Mouse (Mus musculus): ENCODE results near the gene Ntrk2. TPM values are rescaled to one million over a fixed set of nuclear protein-coding genes. Genes with fewer than 3 reads are reported as not detected.
A peak's percentile ranks its signal among the peaks of the same experiment; 100 is the strongest.

Gene Ntrk2
- polyA plus RNA-seq, 1 experiment from 2014 or later: 146 TPM

DNA sequence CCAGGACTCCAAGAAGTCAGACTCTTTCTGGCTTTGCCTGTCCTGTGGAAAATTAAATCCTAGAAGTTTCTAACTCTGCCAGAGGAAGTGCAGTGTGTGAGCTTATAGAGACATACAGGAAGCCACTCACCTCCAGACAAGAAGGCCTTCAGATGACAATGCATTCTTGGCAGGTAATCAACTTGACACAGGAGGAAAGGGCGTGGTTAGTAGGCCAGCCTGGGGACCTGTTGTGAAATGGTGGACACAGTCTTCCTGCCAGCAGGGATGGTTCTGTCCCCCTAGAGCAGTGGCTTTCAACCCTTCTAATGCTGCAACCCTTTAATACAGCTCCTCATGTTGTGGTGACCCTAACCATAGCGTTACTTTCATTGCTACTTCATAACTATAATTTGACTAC, 191.4 kb downstream of the Ntrk2 start:
- Histone ChIP-seq H3K4me1 (ENCODE audit: control insufficient read depth, insufficient read depth, low read depth, low read length) (peaks cover 4% of the 10 kb centered on the region; the same call in 1 of the 2 replicates), H3K9ac (ENCODE audit: low read depth, low read length) (no peak overlapping the region), H3K4me3 (ENCODE audit: low read length) (no peak overlapping the region), H3K36me3 (ENCODE audit: control insufficient read depth, insufficient read depth, low read length) (no peaks in the 10 kb centered on the region), H3K4me2 (ENCODE audit: low read length) (no peak overlapping the region), H3K9me3 (ENCODE audit: control insufficient read depth, low read length) (no peaks in the 10 kb centered on the region), H3K27ac (ENCODE audit: low read depth, low read length) (no peak overlapping the region), H3K27me3 (replicated peaks; ENCODE audit: control insufficient read depth, insufficient read depth, low read length) (no peaks in the 10 kb centered on the region)
- WGBS: 95% methylated on average over 2 of the region's 2 CpGs
- ATAC-seq: no peak

DNA sequence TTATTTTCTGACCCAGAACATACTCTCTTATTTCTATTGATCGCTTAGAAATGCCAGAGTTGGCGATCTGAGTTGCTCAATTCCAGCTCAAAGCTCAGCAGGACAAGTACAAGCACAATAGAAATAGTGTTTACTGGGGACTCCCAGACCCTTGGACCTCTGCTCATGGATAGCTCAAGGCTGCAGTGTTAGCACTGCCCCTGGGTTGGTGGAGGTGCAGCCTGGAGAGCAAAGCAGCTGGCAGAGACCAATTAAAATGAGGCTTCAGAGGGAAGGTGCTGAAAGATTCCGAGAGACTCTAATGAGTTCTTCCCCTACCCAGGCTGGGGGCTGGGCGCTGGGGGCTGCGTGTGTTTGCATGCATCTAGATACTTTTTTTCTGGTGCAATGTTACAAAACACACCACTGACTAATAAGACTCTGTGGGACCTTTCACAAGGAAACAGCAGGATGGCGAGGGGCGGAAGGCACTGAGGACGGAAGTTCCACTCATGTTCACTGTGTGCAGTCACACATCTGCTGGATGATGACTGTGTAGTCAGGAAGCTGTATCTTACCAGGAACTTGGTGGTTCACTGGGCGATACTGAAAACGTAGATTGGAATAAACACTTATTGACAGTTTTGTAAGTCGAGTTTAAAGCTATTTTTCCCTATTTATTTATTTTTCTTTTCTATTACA, 193.1 kb downstream of the Ntrk2 start:
- H3K9me3 ChIP-seq (ENCODE audit: control insufficient read depth, low read length): no peaks in the 10 kb centered on the region
- H3K9ac ChIP-seq (ENCODE audit: low read depth, low read length): no peak overlapping the region
- no peak overlapping the region for H3K27ac ChIP-seq (ENCODE audit: low read depth, low read length)
- WGBS: 51% methylated on average over 11 of the region's 11 CpGs
- 0 out of 2 replicates have a peak, but pooled peaks have one; percentile 44 for ATAC-seq
- peaks cover 4% of the 10 kb centered on the region; the same call in 1 of the 2 replicates for H3K4me1 ChIP-seq (ENCODE audit: control insufficient read depth, insufficient read depth, low read depth, low read length)
- no peak overlapping the region for H3K4me2 ChIP-seq (ENCODE audit: low read length)
- no peaks in the 10 kb centered on the region for H3K36me3 ChIP-seq (ENCODE audit: control insufficient read depth, insufficient read depth, low read length)
- H3K27me3 ChIP-seq (replicated peaks; ENCODE audit: control insufficient read depth, insufficient read depth, low read length): no peaks in the 10 kb centered on the region
- H3K4me3 ChIP-seq (ENCODE audit: low read length): no peak overlapping the region

DNA sequence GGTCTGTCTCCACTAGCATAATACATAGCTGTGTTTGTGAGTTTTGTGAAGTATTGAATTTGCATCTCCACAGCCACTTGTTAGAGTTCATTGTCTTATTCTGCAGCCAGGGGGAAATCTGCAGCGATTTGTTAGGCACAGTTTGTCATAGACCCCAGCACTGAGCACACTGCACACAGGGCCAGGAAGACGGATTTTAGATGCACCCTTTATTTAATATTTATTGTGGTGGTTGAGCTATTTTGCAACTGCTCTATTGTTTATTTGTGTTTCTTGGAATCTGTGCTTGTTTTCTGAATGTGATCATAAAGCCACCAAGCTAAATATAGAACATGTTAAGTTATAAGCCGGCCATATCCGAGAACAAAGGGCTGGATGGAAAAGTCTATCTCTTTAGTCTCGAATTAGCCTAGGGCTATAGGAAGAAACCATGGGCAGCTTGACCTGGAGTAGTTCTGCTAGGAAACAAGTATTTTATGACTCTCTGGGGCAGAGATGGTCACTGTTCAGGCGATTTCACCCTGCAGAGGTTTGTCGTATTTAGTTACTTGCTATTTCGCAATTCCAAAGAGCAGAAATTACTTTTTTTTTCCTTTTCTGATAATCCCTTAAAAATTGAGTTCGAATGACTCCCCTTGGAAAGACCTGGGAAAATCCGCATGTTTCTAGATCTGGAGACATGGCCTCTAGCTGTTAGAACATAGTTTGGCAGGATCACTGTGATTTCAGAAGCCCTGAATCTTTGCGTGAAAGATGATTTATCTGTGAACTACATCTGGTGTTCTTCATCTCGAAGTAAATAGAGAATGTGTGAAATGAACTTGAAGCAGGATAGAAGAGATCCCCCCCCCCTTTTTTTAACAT, 196.8 kb downstream of the Ntrk2 start:
- Histone ChIP-seq H3K9ac (ENCODE audit: low read depth, low read length) (no peak overlapping the region), H3K4me1 (ENCODE audit: control insufficient read depth, insufficient read depth, low read depth, low read length) (peaks cover 4% of the 10 kb centered on the region; the same call in 1 of the 2 replicates), H3K4me2 (ENCODE audit: low read length) (no peak overlapping the region), H3K36me3 (ENCODE audit: control insufficient read depth, insufficient read depth, low read length) (no peaks in the 10 kb centered on the region), H3K9me3 (ENCODE audit: control insufficient read depth, low read length) (no peaks in the 10 kb centered on the region), H3K27me3 (replicated peaks; ENCODE audit: control insufficient read depth, insufficient read depth, low read length) (no peaks in the 10 kb centered on the region), H3K4me3 (ENCODE audit: low read length) (no peak overlapping the region), H3K27ac (ENCODE audit: low read depth, low read length) (peak overlapping the region; percentile 41)
- 67% methylated on average over 12 of the region's 12 CpGs for WGBS
- ATAC-seq: no peak

DNA sequence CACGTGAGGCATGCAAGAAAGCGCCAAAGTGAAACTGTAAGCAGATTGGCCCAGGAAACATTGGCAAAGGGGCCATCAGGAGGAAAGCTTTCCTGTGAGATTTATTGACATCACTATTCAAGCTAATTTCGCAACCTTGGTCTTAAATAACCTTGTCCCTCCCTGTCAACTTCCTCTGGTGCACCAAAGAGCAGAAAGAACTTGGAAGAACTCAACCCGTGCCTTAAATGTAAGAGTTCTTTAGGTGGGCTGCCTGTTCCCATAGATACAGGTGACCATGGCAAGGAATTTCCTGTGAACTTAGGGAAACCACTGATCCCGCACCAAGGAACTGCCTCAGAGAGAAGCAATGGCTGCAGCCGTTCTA, 197.4 kb downstream of the Ntrk2 start:
- Histone ChIP-seq H3K4me1 (ENCODE audit: control insufficient read depth, insufficient read depth, low read depth, low read length) (peaks cover 4% of the 10 kb centered on the region; the same call in 1 of the 2 replicates), H3K9ac (ENCODE audit: low read depth, low read length) (no peak overlapping the region), H3K36me3 (ENCODE audit: control insufficient read depth, insufficient read depth, low read length) (no peaks in the 10 kb centered on the region), H3K27me3 (replicated peaks; ENCODE audit: control insufficient read depth, insufficient read depth, low read length) (no peaks in the 10 kb centered on the region), H3K4me2 (ENCODE audit: low read length) (no peak overlapping the region), H3K4me3 (ENCODE audit: low read length) (no peak overlapping the region), H3K27ac (ENCODE audit: low read depth, low read length) (no peak overlapping the region; the same call in 1 of the 2 replicates), H3K9me3 (ENCODE audit: control insufficient read depth, low read length) (no peaks in the 10 kb centered on the region)
- 47% methylated on average over 6 of the region's 6 CpGs for WGBS
- ATAC-seq: no peak

DNA sequence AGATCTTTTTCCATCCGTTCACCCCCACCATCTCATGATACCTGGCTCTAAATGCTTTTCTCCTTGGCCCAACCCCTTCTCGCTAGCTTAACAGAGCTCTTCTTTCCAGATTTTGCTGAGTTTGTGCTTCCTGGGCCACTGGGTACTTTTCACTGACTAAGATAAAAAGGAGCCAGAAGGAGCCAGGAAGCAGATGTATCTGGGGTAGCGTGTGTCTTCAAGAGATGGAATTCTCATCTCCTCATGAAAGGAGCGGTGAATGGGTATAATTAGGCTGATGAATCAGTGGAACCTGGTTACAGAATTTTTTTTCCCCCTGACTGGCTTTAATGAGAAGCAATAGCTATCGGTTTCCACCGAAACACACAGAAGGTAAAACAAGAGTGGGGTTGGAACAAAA, 198.2 kb downstream of the Ntrk2 start:
- Histone ChIP-seq H3K27me3 (replicated peaks; ENCODE audit: control insufficient read depth, insufficient read depth, low read length) (no peaks in the 10 kb centered on the region), H3K4me2 (ENCODE audit: low read length) (no peak overlapping the region), H3K9me3 (ENCODE audit: control insufficient read depth, low read length) (no peaks in the 10 kb centered on the region), H3K9ac (ENCODE audit: low read depth, low read length) (no peak overlapping the region), H3K4me3 (ENCODE audit: low read length) (no peak overlapping the region), H3K4me1 (ENCODE audit: control insufficient read depth, insufficient read depth, low read depth, low read length) (no peaks in the 10 kb centered on the region; the same call in 1 of the 2 replicates), H3K36me3 (ENCODE audit: control insufficient read depth, insufficient read depth, low read length) (no peaks in the 10 kb centered on the region), H3K27ac (ENCODE audit: low read depth, low read length) (no peak overlapping the region)
- WGBS: 45% methylated on average over 6 of the region's 6 CpGs
- no peak for ATAC-seq

DNA sequence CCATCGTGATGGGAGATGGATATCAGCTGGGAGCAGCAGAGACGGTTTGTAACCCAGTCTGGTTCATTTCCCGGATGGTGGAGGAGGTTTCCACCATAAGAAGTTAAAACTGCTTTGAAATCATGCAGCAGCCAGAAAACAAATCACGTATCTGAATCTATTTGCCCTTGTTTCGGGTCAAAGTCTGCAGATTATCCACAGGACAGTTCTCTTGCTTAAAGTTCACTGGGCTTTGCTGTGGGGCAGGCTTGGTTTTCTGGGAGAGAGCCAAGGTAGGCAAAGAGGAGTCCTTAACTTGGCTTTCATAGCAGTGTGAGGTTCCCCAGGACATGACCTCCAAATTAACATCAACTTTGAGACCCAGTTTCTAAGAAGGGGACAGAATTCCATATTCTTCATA, 203.5 kb downstream of the Ntrk2 start:
- no peak overlapping the region for H3K4me2 ChIP-seq (ENCODE audit: low read length)
- H3K36me3 ChIP-seq (ENCODE audit: control insufficient read depth, insufficient read depth, low read length): no peaks in the 10 kb centered on the region
- H3K4me3 ChIP-seq (ENCODE audit: low read length): no peak overlapping the region
- 83% methylated on average over 5 of the region's 5 CpGs for WGBS
- H3K27ac ChIP-seq (ENCODE audit: low read depth, low read length): peak overlapping the region; percentile 83
- H3K9me3 ChIP-seq (ENCODE audit: control insufficient read depth, low read length): no peaks in the 10 kb centered on the region
- no peak for ATAC-seq
- no peak overlapping the region for H3K9ac ChIP-seq (ENCODE audit: low read depth, low read length)
- H3K4me1 ChIP-seq (ENCODE audit: control insufficient read depth, insufficient read depth, low read depth, low read length): peaks cover 23% of the 10 kb centered on the region
- H3K27me3 ChIP-seq (replicated peaks; ENCODE audit: control insufficient read depth, insufficient read depth, low read length): no peaks in the 10 kb centered on the region

DNA sequence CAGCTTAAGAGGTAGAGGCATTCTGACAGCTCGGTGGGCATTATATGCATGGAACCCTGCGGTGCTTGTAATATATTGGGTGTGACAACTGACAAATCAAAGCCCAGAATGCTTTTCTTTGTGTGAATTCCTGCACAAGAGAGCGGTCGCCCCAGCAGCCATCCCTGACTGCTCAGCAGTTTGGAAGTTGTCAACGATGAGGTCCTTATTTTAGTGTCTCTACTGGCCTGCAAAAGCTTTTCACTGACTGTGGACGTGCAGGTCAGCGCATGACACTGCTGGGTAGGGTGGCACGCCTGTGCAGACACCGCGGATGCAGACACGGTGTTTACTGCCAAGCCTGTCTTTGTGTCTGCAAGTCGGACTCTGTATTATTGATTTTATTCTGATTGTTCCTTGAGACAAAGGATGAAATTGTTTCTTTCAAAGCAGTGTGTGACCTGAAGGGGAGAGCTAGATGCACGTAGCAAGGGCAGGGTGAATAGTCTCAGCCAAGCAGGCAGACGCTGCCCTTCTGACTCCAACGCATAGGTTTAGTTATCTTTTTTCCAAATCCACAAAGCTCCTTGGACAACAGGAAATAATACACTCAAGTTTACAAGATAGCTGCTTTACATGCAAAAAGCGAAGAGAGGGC, 204.6 kb downstream of the Ntrk2 start:
- H3K4me1 ChIP-seq (ENCODE audit: control insufficient read depth, insufficient read depth, low read depth, low read length): peaks cover 23% of the 10 kb centered on the region
- peak; percentile 65 for ATAC-seq
- peak overlapping the region; percentile 61 for H3K9ac ChIP-seq (ENCODE audit: low read depth, low read length)
- peak overlapping the region; percentile 83 for H3K4me2 ChIP-seq (ENCODE audit: low read length)
- WGBS: 3% methylated on average over 16 of the region's 16 CpGs
- no peaks in the 10 kb centered on the region for H3K9me3 ChIP-seq (ENCODE audit: control insufficient read depth, low read length)
- no peaks in the 10 kb centered on the region for H3K36me3 ChIP-seq (ENCODE audit: control insufficient read depth, insufficient read depth, low read length)
- H3K4me3 ChIP-seq (ENCODE audit: low read length): peak overlapping the region; percentile 35
- no peaks in the 10 kb centered on the region for H3K27me3 ChIP-seq (replicated peaks; ENCODE audit: control insufficient read depth, insufficient read depth, low read length)
- H3K27ac ChIP-seq (ENCODE audit: low read depth, low read length): peak overlapping the region; percentile 83

DNA sequence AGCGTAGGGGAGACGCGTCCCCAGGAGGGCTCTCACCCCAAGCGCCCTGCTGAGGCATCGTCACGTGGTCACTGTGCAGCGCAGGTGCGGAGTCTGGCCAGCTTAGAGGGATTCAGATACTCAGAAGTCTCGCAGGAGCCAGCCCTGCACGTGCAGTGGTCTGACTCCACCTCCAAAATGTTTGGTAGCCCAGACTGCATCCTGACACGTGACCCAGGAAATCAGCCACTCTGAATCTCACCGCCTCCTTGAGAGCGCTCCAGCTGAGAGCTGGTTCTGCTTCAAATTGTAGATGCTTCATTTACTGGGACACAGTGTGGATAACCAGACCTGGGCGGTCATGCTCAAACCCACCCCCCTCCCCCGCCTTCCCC, 205.1 kb downstream of the Ntrk2 start:
- Histone ChIP-seq H3K36me3 (ENCODE audit: control insufficient read depth, insufficient read depth, low read length) (no peaks in the 10 kb centered on the region), H3K9ac (ENCODE audit: low read depth, low read length) (peak overlapping the region; percentile 61), H3K4me3 (ENCODE audit: low read length) (peak overlapping the region; percentile 35), H3K27me3 (replicated peaks; ENCODE audit: control insufficient read depth, insufficient read depth, low read length) (no peaks in the 10 kb centered on the region), H3K4me2 (ENCODE audit: low read length) (peak overlapping the region; percentile 83), H3K9me3 (ENCODE audit: control insufficient read depth, low read length) (no peaks in the 10 kb centered on the region), H3K27ac (ENCODE audit: low read depth, low read length) (peak overlapping the region; percentile 83), H3K4me1 (ENCODE audit: control insufficient read depth, insufficient read depth, low read depth, low read length) (peaks cover 23% of the 10 kb centered on the region)
- WGBS: under 1% methylated on average over 15 of the region's 15 CpGs
- peak; percentile 97 for ATAC-seq

DNA sequence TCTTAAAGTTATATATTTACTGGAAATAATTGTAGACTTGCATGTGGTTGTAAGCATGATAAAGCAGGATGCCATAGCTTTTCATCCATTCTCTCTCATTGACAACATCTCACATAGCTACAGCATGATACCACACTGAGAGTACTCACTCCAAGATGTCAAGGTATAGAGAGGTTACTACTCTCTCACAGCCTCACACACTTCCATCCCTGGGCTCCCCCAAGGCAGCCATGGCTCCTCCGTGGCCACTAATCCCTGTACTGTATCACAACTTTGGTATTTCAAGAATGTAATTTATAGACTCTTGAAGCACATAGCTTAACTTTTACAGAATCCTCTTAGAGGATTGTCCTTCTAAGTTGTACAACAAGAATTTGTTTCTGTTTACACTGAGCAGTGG, 209.0 kb downstream of the Ntrk2 start:
- WGBS: 54% methylated on average over 1 of the region's 1 CpGs
- Histone ChIP-seq H3K4me1 (ENCODE audit: control insufficient read depth, insufficient read depth, low read depth, low read length) (peaks cover 17% of the 10 kb centered on the region), H3K9me3 (ENCODE audit: control insufficient read depth, low read length) (no peaks in the 10 kb centered on the region)

More for the DNA sequence above, 209.0 kb downstream of the Ntrk2 start:
- no peaks in the 10 kb centered on the region for H3K36me3 ChIP-seq (ENCODE audit: control insufficient read depth, insufficient read depth, low read length)
- no peak for ATAC-seq
- no peaks in the 10 kb centered on the region for H3K27me3 ChIP-seq (replicated peaks; ENCODE audit: control insufficient read depth, insufficient read depth, low read length)
- no peak overlapping the region for H3K4me3 ChIP-seq (ENCODE audit: low read length)
- H3K9ac ChIP-seq (ENCODE audit: low read depth, low read length): no peak overlapping the region
- no peak overlapping the region for H3K4me2 ChIP-seq (ENCODE audit: low read length)
- no peak overlapping the region for H3K27ac ChIP-seq (ENCODE audit: low read depth, low read length)
